9 mouse cellular contexts compared by ENCODE assay signal in genomic region chr2:15260486-15261165, GRCm38 (mm10).
DNase-seq lines count a peak whose midpoint lies in the region; ATAC-seq and TF ChIP-seq lines count a peak whose summit lies in the region.
"Had no signal": no experiment of that assay in that cellular context is flagged by ENCODE, and none has a peak within 500 bp of the region (broad histone marks: within the 10 kb centered on the region; RNA-seq: fewer than 3 reads in every experiment).

No protein-coding gene starts in this region.

- no peak overlapping the region for H3K9ac ChIP-seq in kidney, postnatal 0 days (ENCODE audit: low read depth, low read length)
- H3K9ac ChIP-seq in neural tube, embryonic 15.5 days (replicated peaks), result no peak overlapping the region
- H3K9ac ChIP-seq: limb, embryonic 15.5 days had no signal

- H3K4me2 ChIP-seq in kidney, postnatal 0 days (ENCODE audit: low read length), result no peak overlapping the region
- no peak overlapping the region for H3K4me2 ChIP-seq in neural tube, embryonic 15.5 days
- H3K4me2 ChIP-seq: limb, embryonic 15.5 days had no signal

- 24% methylated on average over 4 of the region's 4 CpGs for WGBS in kidney, postnatal 0 days
- WGBS in neural tube, embryonic 15.5 days, result 52% methylated on average over 4 of the region's 4 CpGs

- ATAC-seq in kidney, postnatal 0 days (replicated peaks; ENCODE audit: low FRiP score, low read depth), result no peak
- ATAC-seq in inflammation-experienced regulatory T-cells, adult 6 months, result no peak
- no peak for ATAC-seq in neural tube, embryonic 15.5 days (ENCODE audit: low FRiP score)

- no peak overlapping the region for H3K27ac ChIP-seq in kidney, postnatal 0 days
- no peak overlapping the region for H3K27ac ChIP-seq in neural tube, embryonic 15.5 days (replicated peaks)
- H3K27ac ChIP-seq: limb, embryonic 15.5 days had no signal

- H3K27me3 ChIP-seq in kidney, postnatal 0 days (ENCODE audit: insufficient read depth, low read length), result no peaks in the 10 kb centered on the region
- no peaks in the 10 kb centered on the region for H3K27me3 ChIP-seq in neural tube, embryonic 15.5 days (replicated peaks)
- H3K27me3 ChIP-seq: limb, embryonic 15.5 days had no signal

- no peaks in the 10 kb centered on the region for H3K36me3 ChIP-seq in kidney, postnatal 0 days (ENCODE audit: insufficient read depth, low read length)
- no peaks in the 10 kb centered on the region for H3K36me3 ChIP-seq in neural tube, embryonic 15.5 days
- H3K36me3 ChIP-seq: limb, embryonic 15.5 days had no signal

- peak; percentile 67 for TF ChIP-seq CTCF in kidney, postnatal 0 days (IDR thresholded peaks at IDR 0.05; ENCODE audit: low read depth)

- no peaks in the 10 kb centered on the region for H3K4me1 ChIP-seq in kidney, postnatal 0 days (replicated peaks; ENCODE audit: insufficient read depth, low read length)
- H3K4me1 ChIP-seq in neural tube, embryonic 15.5 days, result no peaks in the 10 kb centered on the region
- H3K4me1 ChIP-seq: limb, embryonic 15.5 days had no signal

- peak; percentile 8 to 26 for DNase-seq in cerebellum, postnatal 14 days
- no peak for DNase-seq in cerebellum, adult 9-10 months
- peak; percentile 62 for DNase-seq in kidney, postnatal 0 days (ENCODE audit: low spot score)
- no peak for DNase-seq in kidney, postnatal 14 days
- DNase-seq in 416B (ENCODE audit: low read depth), result peak; percentile 15
- DNase-seq in embryo, embryonic 10 days (ENCODE audit: low spot score), result peak; percentile 51

- no peaks in the 10 kb centered on the region for H3K9me3 ChIP-seq in kidney, postnatal 0 days (replicated peaks; ENCODE audit: low read length)
- no peaks in the 10 kb centered on the region for H3K9me3 ChIP-seq in neural tube, embryonic 15.5 days (replicated peaks)
- H3K9me3 ChIP-seq: limb, embryonic 15.5 days had no signal

- H3K4me3 ChIP-seq in kidney, postnatal 0 days (replicated peaks; ENCODE audit: low read depth, low read length), result no peak overlapping the region
- H3K4me3 ChIP-seq in neural tube, embryonic 15.5 days (replicated peaks), result no peak overlapping the region
- H3K4me3 ChIP-seq: limb, embryonic 15.5 days had no signal

Comparison
In these comparisons a context has a peak if more than half of its experiments do, and no peak if none do; other contexts are left out.
1. DNase-seq: peak in cerebellum, postnatal 14 days (2 of 2), kidney, postnatal 0 days (single experiment), 416B (single experiment) and embryo, embryonic 10 days (single experiment); none in cerebellum, adult 9-10 months (single experiment) and kidney, postnatal 14 days (single experiment).